Mouse (Mus musculus) adrenal gland, adult 8-10 months (tissue): Measurements from ENCODE around the gene Coro1b. TPM values are rescaled to one million over a fixed set of nuclear protein-coding genes. Genes with fewer than 3 reads are reported as not detected.

ENCODE experiments used
- DNase-seq: peaks from one replicate; pipeline ENCODE4 v3.0.0; 2022
- total RNA-seq, 4 experiments: library from RNA; stranded (reverse); gene quantifications; 2 replicates each; pipeline ENCODE4 v1.2.4; 2022

The Coro1b gene
- total RNA-seq = 100 to 1,000 TPM; 174 to 210 (median 184) TPM

- peak; percentile 96 for DNase-seq
Observed at GRCm38 (mm10) chr19:4148491-4148806, at the start of gene Coro1b. Gene Coro1b (plus strand): TSS chr19:4148619.

- peak; percentile 91 for DNase-seq
Observed at GRCm38 (mm10) chr19:4099056-4099455, 49.4 kb upstream of the Coro1b start.

- peak; percentile 72 for DNase-seq
Observed at GRCm38 (mm10) chr19:4099837-4100717, 48.3 kb upstream of the Coro1b start, which contains the start of gene Pitpnm1. Gene Pitpnm1 (plus strand): TSS chr19:4099998.

GRCm38 (mm10) chr19:4100718-4101261 is 47.6 kb upstream of the Coro1b start:
- peak; percentile 68 for DNase-seq

GRCm38 (mm10) chr19:4101466-4101865 is 47.0 kb upstream of the Coro1b start:
- DNase-seq = no peak

GRCm38 (mm10) chr19:4102049-4102448 is 46.4 kb upstream of the Coro1b start:
- no peak for DNase-seq

- DNase-seq = no peak
Observed at GRCm38 (mm10) chr19:4102626-4103025, 45.8 kb upstream of the Coro1b start.

- no peak for DNase-seq
Observed at GRCm38 (mm10) chr19:4103294-4103693, 45.1 kb upstream of the Coro1b start.

GRCm38 (mm10) chr19:4103792-4104191 is 44.6 kb upstream of the Coro1b start:
- no peak for DNase-seq

GRCm38 (mm10) chr19:4104675-4105194 is 43.7 kb upstream of the Coro1b start:
- DNase-seq = no peak

GRCm38 (mm10) chr19:4106654-4107053 is 41.8 kb upstream of the Coro1b start:
- no peak for DNase-seq

GRCm38 (mm10) chr19:4108535-4108934 is 39.9 kb upstream of the Coro1b start:
- no peak for DNase-seq

- DNase-seq = no peak
Observed at GRCm38 (mm10) chr19:4112063-4112960, 36.1 kb upstream of the Coro1b start.

- DNase-seq = peak; percentile 97
Observed at GRCm38 (mm10) chr19:4113186-4113805, 35.1 kb upstream of the Coro1b start.

GRCm38 (mm10) chr19:4113806-4114230 is 34.6 kb upstream of the Coro1b start:
- peak; percentile 59 for DNase-seq

- DNase-seq = no peak
Observed at GRCm38 (mm10) chr19:4114551-4114950, 33.9 kb upstream of the Coro1b start.

GRCm38 (mm10) chr19:4115144-4115543 is 33.3 kb upstream of the Coro1b start:
- no peak for DNase-seq

- DNase-seq = no peak
Observed at GRCm38 (mm10) chr19:4115816-4116215, 32.6 kb upstream of the Coro1b start.

- no peak for DNase-seq
Observed at GRCm38 (mm10) chr19:4117006-4117405, 31.4 kb upstream of the Coro1b start.

GRCm38 (mm10) chr19:4118350-4118749 is 30.1 kb upstream of the Coro1b start:
- DNase-seq = no peak

- DNase-seq = no peak
Observed at GRCm38 (mm10) chr19:4119716-4120487, 28.5 kb upstream of the Coro1b start.
